Mouse (Mus musculus): ENCODE data around the gene Gm17728.
"Not testable (repeated sequence)": the region's sequence is repeated elsewhere in the genome, so short reads cannot be mapped to it uniquely, and the experiment has no call there.

The Gm17728 gene

GRCm38 (mm10) chr17:9421760-9422159, at the start of gene Gm17728:
Gene Gm17728 (plus strand): TSS chr17:9422060.
- not testable (repeated sequence) for DNase-seq (ENCODE audit: low spot score in 2 of 2)

GRCm38 (mm10) chr17:9397493-9397892, 24.4 kb upstream of the Gm17728 start:
- no peak for DNase-seq (ENCODE audit: low spot score in 2 of 2)

- DNase-seq (ENCODE audit: low spot score in 2 of 2), result no peak
These were observed 23.3 kb upstream of the Gm17728 start for GRCm38 (mm10) chr17:9398551-9398950.

- DNase-seq (ENCODE audit: low spot score in 2 of 2), result no peak
These were observed 17.9 kb upstream of the Gm17728 start for GRCm38 (mm10) chr17:9403991-9404390.

DNA sequence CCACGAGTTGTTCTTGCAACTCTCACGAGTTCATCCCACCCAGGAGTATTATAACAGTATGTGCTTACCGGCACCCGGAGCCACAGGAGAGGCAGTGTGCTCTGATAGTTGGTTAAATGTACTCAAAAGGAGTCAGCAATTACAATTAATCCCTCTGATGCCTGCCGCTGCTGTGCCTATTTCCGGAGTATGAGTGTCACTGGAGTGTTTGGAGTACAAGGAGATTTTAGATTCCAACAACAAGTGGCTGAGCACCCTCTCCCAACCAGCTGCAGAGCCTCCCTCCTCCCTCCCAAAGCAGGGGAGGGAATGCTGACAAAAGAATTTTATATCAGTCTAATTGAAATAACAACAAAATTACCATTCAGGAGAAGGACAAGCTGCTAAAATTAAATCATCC, 14.2 kb upstream of the Gm17728 start:
- DNase-seq (ENCODE audit: low spot score in 2 of 2), result no peak

GRCm38 (mm10) chr17:9419016-9419415, 2.8 kb upstream of the Gm17728 start:
- no peak for DNase-seq (ENCODE audit: low spot score in 2 of 2)

DNA sequence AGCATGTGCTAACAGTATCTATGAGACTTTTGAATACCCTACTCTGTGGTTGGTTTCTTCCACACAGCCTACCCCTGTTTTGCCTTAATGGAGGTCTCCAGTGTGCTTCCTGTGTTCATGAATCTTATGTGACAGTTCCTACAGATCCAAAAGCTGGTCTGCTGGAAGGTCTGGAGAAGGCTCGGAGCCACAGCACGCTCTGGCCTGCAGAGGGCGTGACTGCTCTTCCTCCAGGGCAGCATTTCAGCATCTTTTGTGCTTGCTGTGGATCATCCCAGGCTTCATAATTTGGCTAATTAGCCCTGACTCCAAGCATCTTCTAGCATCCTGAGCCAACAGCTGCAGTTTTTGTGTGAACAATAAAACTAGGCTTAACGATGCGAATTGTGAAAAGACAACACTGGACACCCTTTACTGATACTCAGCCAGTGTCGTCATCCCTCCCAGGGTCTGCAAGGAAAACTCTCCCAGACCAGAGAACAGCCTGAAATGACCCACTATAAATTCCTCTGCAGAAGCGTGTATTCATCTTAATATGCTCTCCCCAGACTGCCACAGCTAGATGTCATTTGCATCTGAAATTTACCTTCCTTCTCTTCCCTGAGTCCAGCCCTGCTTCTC, 6.6 kb downstream of the Gm17728 start:
- DNase-seq (ENCODE audit: low spot score in 2 of 2), result peak in 1 of 2 experiments; percentile 28

DNA sequence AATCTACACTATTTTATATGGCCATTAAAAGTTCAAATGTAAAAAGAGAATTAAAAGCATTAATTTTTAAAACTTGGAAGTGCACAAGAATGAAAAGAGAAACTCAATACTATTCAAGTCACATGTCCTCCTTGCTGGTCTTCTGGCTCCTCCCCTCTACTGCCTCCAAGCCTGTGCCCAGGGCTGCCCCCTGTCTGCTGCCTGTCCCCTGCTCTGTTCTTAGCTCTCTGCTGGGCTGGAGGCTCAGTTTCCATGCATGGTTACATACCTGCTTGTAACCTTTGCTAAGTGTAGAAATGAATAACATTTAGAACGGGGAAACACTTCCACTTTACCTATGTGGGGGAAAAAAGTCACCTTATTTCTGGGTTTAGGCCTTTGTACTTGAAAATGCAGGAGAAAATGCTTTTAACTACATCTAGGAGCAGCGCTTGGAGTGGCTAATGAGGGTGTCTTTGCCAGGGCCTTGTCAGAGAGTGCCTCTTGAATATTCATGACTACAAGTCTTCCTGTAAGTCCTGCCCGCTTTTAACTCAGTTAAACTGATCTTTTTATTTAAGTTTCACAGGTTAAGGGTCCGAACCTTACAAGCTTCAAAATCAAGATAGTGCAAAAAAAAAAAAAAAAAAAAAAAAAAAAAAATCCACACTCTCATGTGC, 18.3 kb downstream of the Gm17728 start:
- DNase-seq (ENCODE audit: low spot score in 2 of 2), result no peak

- no peak for DNase-seq (ENCODE audit: low spot score in 2 of 2)
These were observed 34.5 kb downstream of the Gm17728 start for GRCm38 (mm10) chr17:9456406-9456805.

GRCm38 (mm10) chr17:9460904-9461303, 39.0 kb downstream of the Gm17728 start:
- no peak for DNase-seq (ENCODE audit: low spot score in 2 of 2)
